Mouse (Mus musculus) small intestine, adult 2 months (tissue): ENCODE results near the gene Aatk.

ENCODE experiments used
- CTCF ChIP-seq: fragments of 200-500 bp; IDR thresholded peaks from 2 replicates; pipeline ENCODE4 v1.5.1; 2012; ENCODE audit warnings: low read depth, mild to moderate bottlenecking, control low read depth, inconsistent platforms, low read length, moderate library complexity, mixed read lengths; ENCODE audit not compliant: insufficient replicate concordance, insufficient read length; ENCODE audit errors: extremely low read depth
- POLR2A ChIP-seq: fragments of 200-500 bp; IDR thresholded peaks from 2 replicates; pipeline ENCODE4 v1.6.1; 2012; ENCODE audit warnings: low read depth, mild to moderate bottlenecking, control low read depth, inconsistent platforms, low read length, moderate library complexity

DNA sequence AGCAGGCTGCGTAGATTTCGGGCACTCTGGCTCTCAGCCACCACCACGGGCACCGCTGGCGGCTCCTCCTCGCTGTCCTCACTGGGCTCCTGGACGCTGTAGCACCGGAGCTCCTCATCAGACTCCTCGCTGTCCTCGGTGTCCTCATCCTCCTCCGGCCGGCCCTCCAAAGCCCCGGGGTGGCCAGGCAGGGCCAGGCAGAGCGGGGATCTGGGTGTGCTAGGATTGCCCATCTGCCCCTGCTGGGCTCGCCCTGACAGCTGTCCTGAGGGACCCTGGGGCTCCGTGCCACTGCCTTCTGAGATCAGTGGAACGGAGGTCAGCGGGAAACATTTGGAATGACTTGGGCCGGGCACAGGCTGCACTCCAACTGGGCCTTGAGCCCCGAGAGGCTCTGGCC is 37.0 kb downstream of the Aatk start:
- TF ChIP-seq CTCF (no peak), POLR2A (no peak)
